Mouse (Mus musculus): ENCODE results near the gene Tmem37.

GRCm38 (mm10) chr1:120105556-120105959, 31.7 kb upstream of the Tmem37 start:
- TF ChIP-seq NANOG (IDR thresholded peaks at IDR 0.05; ENCODE audit: borderline replicate concordance, low read length): no peak
- TF ChIP-seq CTCF (conservative IDR thresholded peaks at IDR 0.05; ENCODE audit: low read length): no peak
- TF ChIP-seq POU5F1 (IDR thresholded peaks at IDR 0.05; ENCODE audit: borderline replicate concordance, low read length): no peak

All from E14TG2a.4 (cell line).